Mouse (Mus musculus): Measurements from ENCODE around the gene Sycp2l. TPM values are rescaled to one million over a fixed set of nuclear protein-coding genes. Genes with fewer than 3 reads are reported as not detected.

The Sycp2l gene
- polyA plus RNA-seq, 1 experiment: not detected

DNA sequence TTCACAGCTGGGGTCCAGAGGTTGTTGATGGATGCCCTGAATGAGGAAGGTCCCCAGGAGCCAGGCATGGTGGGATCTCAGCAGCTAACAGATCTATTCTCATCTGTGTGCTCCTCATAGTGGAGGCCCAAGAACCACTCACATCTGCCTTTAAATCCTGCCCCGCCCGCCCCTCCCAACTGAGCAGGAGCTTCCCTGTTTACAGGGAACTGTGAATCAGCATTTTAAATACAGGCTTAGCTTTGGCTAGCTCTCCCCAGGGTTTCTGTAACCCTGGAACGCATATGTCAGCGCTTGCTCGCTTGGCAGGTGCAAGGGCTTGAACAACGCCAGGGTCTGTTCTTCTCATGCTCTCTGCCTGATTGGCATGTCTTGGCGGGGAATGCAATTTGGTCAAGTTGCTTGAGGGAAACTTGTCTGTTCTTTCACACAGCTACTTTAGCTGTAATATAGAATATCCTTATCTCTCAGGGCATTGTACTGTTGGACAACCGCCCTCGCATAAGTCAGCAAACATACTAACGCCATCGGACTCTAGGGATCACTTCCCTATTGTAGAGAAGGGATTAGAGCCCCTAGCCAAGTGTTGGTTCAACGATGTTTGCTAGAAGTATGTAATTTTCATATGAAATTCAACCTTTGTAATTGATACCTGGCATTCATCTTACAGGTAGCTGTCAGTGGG is 10.1 kb upstream of the Sycp2l start:
- peaks cover 25% of the 10 kb centered on the region for H3K27me3 ChIP-seq (ENCODE audit: control insufficient read depth, insufficient read depth, insufficient read length)
- H3K79me2 ChIP-seq (ENCODE audit: control insufficient read depth, insufficient read depth): no peaks in the 10 kb centered on the region
- H3ac ChIP-seq (ENCODE audit: control insufficient read depth, insufficient read length, low read depth): no peak overlapping the region
- no peaks in the 10 kb centered on the region for H3K36me3 ChIP-seq (ENCODE audit: control insufficient read depth, insufficient read depth)
- no peaks in the 10 kb centered on the region for H3K79me3 ChIP-seq (ENCODE audit: low read depth)
- no peak for TF ChIP-seq USF1 (IDR thresholded peaks at IDR 0.05; ENCODE audit: low read depth)
- no peak for TF ChIP-seq MAX (IDR thresholded peaks at IDR 0.05)
- H3K4me3 ChIP-seq (ENCODE audit: insufficient read depth, poor library complexity, severe bottlenecking): no peak overlapping the region

GRCm38 (mm10) chr13:41105541-41105940 is 8.6 kb upstream of the Sycp2l start:
- no peaks in the 10 kb centered on the region for H3K79me3 ChIP-seq (ENCODE audit: low read depth)
- TF ChIP-seq CEBPB (IDR thresholded peaks at IDR 0.05; ENCODE audit: low read depth) (no peak), CTCF (IDR thresholded peaks at IDR 0.05; ENCODE audit: control insufficient read depth, insufficient read depth, insufficient read length) (no peak), MAX (IDR thresholded peaks at IDR 0.05) (no peak), FOSL1 (IDR thresholded peaks at IDR 0.05; ENCODE audit: insufficient read depth, low read length, poor library complexity, severe bottlenecking) (no peak), USF1 (IDR thresholded peaks at IDR 0.05; ENCODE audit: low read depth) (no peak), MYOG (IDR thresholded peaks at IDR 0.05; ENCODE audit: control insufficient read depth, extremely low read depth, insufficient read length) (no peak), MYOD1 (IDR thresholded peaks at IDR 0.05; ENCODE audit: control insufficient read depth, insufficient read length, low read depth) (no peak)
- H3K4me3 ChIP-seq (ENCODE audit: insufficient read depth, poor library complexity, severe bottlenecking): no peak overlapping the region
- H3ac ChIP-seq (ENCODE audit: control insufficient read depth, insufficient read length, low read depth): no peak overlapping the region
- no peaks in the 10 kb centered on the region for H3K79me2 ChIP-seq (ENCODE audit: control insufficient read depth, insufficient read depth)
- no peaks in the 10 kb centered on the region for H3K36me3 ChIP-seq (ENCODE audit: control insufficient read depth, insufficient read depth)
- H3K27me3 ChIP-seq (ENCODE audit: control insufficient read depth, insufficient read depth, insufficient read length): peaks cover 39% of the 10 kb centered on the region

- H3K79me3 ChIP-seq (ENCODE audit: low read depth): no peaks in the 10 kb centered on the region
- no peak within 1 kb of the TSS for H3K4me3 ChIP-seq (ENCODE audit: insufficient read depth, poor library complexity, severe bottlenecking)
- H3K79me2 ChIP-seq (ENCODE audit: control insufficient read depth, insufficient read depth): no peaks in the 10 kb centered on the region
- H3K27me3 ChIP-seq (ENCODE audit: control insufficient read depth, insufficient read depth, insufficient read length): peaks cover 58% of the 10 kb centered on the region
- no peaks in the 10 kb centered on the region for H3K36me3 ChIP-seq (ENCODE audit: control insufficient read depth, insufficient read depth)
- no peak for TF ChIP-seq MYOD1 (IDR thresholded peaks at IDR 0.05; ENCODE audit: control insufficient read depth, insufficient read length, low read depth)
- no peak for TF ChIP-seq FOSL1 (IDR thresholded peaks at IDR 0.05; ENCODE audit: insufficient read depth, low read length, poor library complexity, severe bottlenecking)
- TF ChIP-seq USF1 (IDR thresholded peaks at IDR 0.05; ENCODE audit: low read depth): no peak
- TF ChIP-seq CEBPB (IDR thresholded peaks at IDR 0.05; ENCODE audit: low read depth): no peak
- no peak for TF ChIP-seq MYOG (IDR thresholded peaks at IDR 0.05; ENCODE audit: control insufficient read depth, extremely low read depth, insufficient read length)
- TF ChIP-seq MAX (IDR thresholded peaks at IDR 0.05): no peak
- no peak for TF ChIP-seq CTCF (IDR thresholded peaks at IDR 0.05; ENCODE audit: control insufficient read depth, insufficient read depth, insufficient read length)
- H3ac ChIP-seq (ENCODE audit: control insufficient read depth, insufficient read length, low read depth): no peak within 1 kb of the TSS
These were observed 3.2 kb upstream of the Sycp2l start, which contains the start of gene Gcm2 for GRCm38 (mm10) chr13:41110935-41111334. Gene Gcm2, minus strand, starts transcription at chr13:41111035.

GRCm38 (mm10) chr13:41119152-41119945 is 5.2 kb downstream of the Sycp2l start:
- H3K79me2 ChIP-seq (ENCODE audit: control insufficient read depth, insufficient read depth): no peaks in the 10 kb centered on the region
- H3ac ChIP-seq (ENCODE audit: control insufficient read depth, insufficient read length, low read depth): no peak overlapping the region
- no peaks in the 10 kb centered on the region for H3K79me3 ChIP-seq (ENCODE audit: low read depth)
- H3K36me3 ChIP-seq (ENCODE audit: control insufficient read depth, insufficient read depth): no peaks in the 10 kb centered on the region
- peaks cover 14% of the 10 kb centered on the region for H3K27me3 ChIP-seq (ENCODE audit: control insufficient read depth, insufficient read depth, insufficient read length)
- TF ChIP-seq CEBPB (IDR thresholded peaks at IDR 0.05; ENCODE audit: low read depth): no peak
- TF ChIP-seq MYOG (IDR thresholded peaks at IDR 0.05; ENCODE audit: control insufficient read depth, extremely low read depth, insufficient read length): no peak
- TF ChIP-seq MAX (IDR thresholded peaks at IDR 0.05): no peak
- no peak for TF ChIP-seq MYOD1 (IDR thresholded peaks at IDR 0.05; ENCODE audit: control insufficient read depth, insufficient read length, low read depth)
- TF ChIP-seq FOSL1 (IDR thresholded peaks at IDR 0.05; ENCODE audit: insufficient read depth, low read length, poor library complexity, severe bottlenecking): no peak
- no peak for TF ChIP-seq CTCF (IDR thresholded peaks at IDR 0.05; ENCODE audit: control insufficient read depth, insufficient read depth, insufficient read length)
- no peak for TF ChIP-seq USF1 (IDR thresholded peaks at IDR 0.05; ENCODE audit: low read depth)
- H3K4me3 ChIP-seq (ENCODE audit: insufficient read depth, poor library complexity, severe bottlenecking): no peak overlapping the region

DNA sequence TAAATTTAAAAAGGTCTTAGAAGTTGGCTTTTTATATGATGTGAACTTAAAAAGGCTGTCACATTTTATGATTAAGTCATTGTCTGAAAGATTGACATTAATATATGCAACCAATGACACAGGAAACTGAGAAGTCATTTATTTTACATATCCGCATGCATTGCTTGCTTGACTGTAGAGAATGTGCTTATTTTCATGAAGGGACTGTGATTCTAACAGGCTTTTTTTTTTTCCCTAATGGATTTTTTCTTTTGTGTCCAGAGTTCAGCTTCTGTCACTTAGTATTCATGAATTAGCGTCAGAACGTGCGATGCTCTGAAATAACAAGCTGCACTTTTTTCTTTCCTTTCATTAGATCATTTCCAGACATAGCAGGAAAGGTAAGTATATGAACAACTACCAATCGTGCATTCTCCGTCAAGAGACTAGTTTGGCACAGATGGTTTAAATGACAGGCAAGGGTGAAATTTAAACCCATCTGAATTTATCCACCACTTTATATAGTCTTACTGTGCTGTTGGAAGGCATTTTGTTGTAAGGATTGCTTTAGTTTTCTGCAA is 9.6 kb downstream of the Sycp2l start:
- H3K36me3 ChIP-seq (ENCODE audit: control insufficient read depth, insufficient read depth): no peaks in the 10 kb centered on the region
- no peak overlapping the region for H3ac ChIP-seq (ENCODE audit: control insufficient read depth, insufficient read length, low read depth)
- H3K27me3 ChIP-seq (ENCODE audit: control insufficient read depth, insufficient read depth, insufficient read length): peaks cover 6% of the 10 kb centered on the region
- TF ChIP-seq MYOD1 (IDR thresholded peaks at IDR 0.05; ENCODE audit: control insufficient read depth, insufficient read length, low read depth) (no peak), FOSL1 (IDR thresholded peaks at IDR 0.05; ENCODE audit: insufficient read depth, low read length, poor library complexity, severe bottlenecking) (no peak), CTCF (IDR thresholded peaks at IDR 0.05; ENCODE audit: control insufficient read depth, insufficient read depth, insufficient read length) (no peak), USF1 (IDR thresholded peaks at IDR 0.05; ENCODE audit: low read depth) (no peak), CEBPB (IDR thresholded peaks at IDR 0.05; ENCODE audit: low read depth) (no peak), MAX (IDR thresholded peaks at IDR 0.05) (no peak), MYOG (IDR thresholded peaks at IDR 0.05; ENCODE audit: control insufficient read depth, extremely low read depth, insufficient read length) (no peak)
- H3K79me2 ChIP-seq (ENCODE audit: control insufficient read depth, insufficient read depth): no peaks in the 10 kb centered on the region
- no peaks in the 10 kb centered on the region for H3K79me3 ChIP-seq (ENCODE audit: low read depth)
- H3K4me3 ChIP-seq (ENCODE audit: insufficient read depth, poor library complexity, severe bottlenecking): no peak overlapping the region
